Mouse (Mus musculus): ENCODE results near the gene Chrne. TPM values are rescaled to one million over a fixed set of nuclear protein-coding genes. Genes with fewer than 3 reads are reported as not detected.

Chrne gene
- 0.16 TPM in 1 of 2 replicates, not detected in the other for polyA plus RNA-seq (2012; rRNA removed)

- no peak for DNase-seq (ENCODE audit: low read depth)
- TF ChIP-seq CTCF (IDR thresholded peaks at IDR 0.05; ENCODE audit: borderline replicate concordance, extremely low read depth, insufficient read depth, insufficient read length) = no peak
- no peak for TF ChIP-seq POLR2A (IDR thresholded peaks at IDR 0.05; ENCODE audit: borderline replicate concordance, extremely low read depth, insufficient read depth, insufficient read length, poor library complexity, severe bottlenecking)
Measured at GRCm38 (mm10) chr11:70619101-70619500, at the start of gene Chrne. Gene Chrne (minus strand): TSS chr11:70619216.

- TF ChIP-seq POLR2A (IDR thresholded peaks at IDR 0.05; ENCODE audit: borderline replicate concordance, extremely low read depth, insufficient read depth, insufficient read length, poor library complexity, severe bottlenecking) = no peak
- no peak for TF ChIP-seq CTCF (IDR thresholded peaks at IDR 0.05; ENCODE audit: borderline replicate concordance, extremely low read depth, insufficient read depth, insufficient read length)
- DNase-seq (ENCODE audit: low read depth) = no peak
Measured at GRCm38 (mm10) chr11:70668335-70668770, 49.3 kb upstream of the Chrne start.

GRCm38 (mm10) chr11:70667271-70668150 lies 48.5 kb upstream of the Chrne start:
- TF ChIP-seq POLR2A (IDR thresholded peaks at IDR 0.05; ENCODE audit: borderline replicate concordance, extremely low read depth, insufficient read depth, insufficient read length, poor library complexity, severe bottlenecking) = no peak
- no peak for TF ChIP-seq CTCF (IDR thresholded peaks at IDR 0.05; ENCODE audit: borderline replicate concordance, extremely low read depth, insufficient read depth, insufficient read length)
- no peak for DNase-seq (ENCODE audit: low read depth)

GRCm38 (mm10) chr11:70666687-70667086 lies 47.7 kb upstream of the Chrne start:
- TF ChIP-seq CTCF (IDR thresholded peaks at IDR 0.05; ENCODE audit: borderline replicate concordance, extremely low read depth, insufficient read depth, insufficient read length) = no peak
- no peak for TF ChIP-seq POLR2A (IDR thresholded peaks at IDR 0.05; ENCODE audit: borderline replicate concordance, extremely low read depth, insufficient read depth, insufficient read length, poor library complexity, severe bottlenecking)
- DNase-seq (ENCODE audit: low read depth) = no peak

- no peak for DNase-seq (ENCODE audit: low read depth)
- TF ChIP-seq POLR2A (IDR thresholded peaks at IDR 0.05; ENCODE audit: borderline replicate concordance, extremely low read depth, insufficient read depth, insufficient read length, poor library complexity, severe bottlenecking) (no peak), CTCF (IDR thresholded peaks at IDR 0.05; ENCODE audit: borderline replicate concordance, extremely low read depth, insufficient read depth, insufficient read length) (no peak)
Measured at GRCm38 (mm10) chr11:70664741-70665140, 45.7 kb upstream of the Chrne start.

- no peak for DNase-seq (ENCODE audit: low read depth)
- TF ChIP-seq POLR2A (IDR thresholded peaks at IDR 0.05; ENCODE audit: borderline replicate concordance, extremely low read depth, insufficient read depth, insufficient read length, poor library complexity, severe bottlenecking) = no peak
- no peak for TF ChIP-seq CTCF (IDR thresholded peaks at IDR 0.05; ENCODE audit: borderline replicate concordance, extremely low read depth, insufficient read depth, insufficient read length)
Measured at GRCm38 (mm10) chr11:70663957-70664356, 44.9 kb upstream of the Chrne start.

GRCm38 (mm10) chr11:70663101-70663500 lies 44.1 kb upstream of the Chrne start:
- no peak for TF ChIP-seq POLR2A (IDR thresholded peaks at IDR 0.05; ENCODE audit: borderline replicate concordance, extremely low read depth, insufficient read depth, insufficient read length, poor library complexity, severe bottlenecking)
- TF ChIP-seq CTCF (IDR thresholded peaks at IDR 0.05; ENCODE audit: borderline replicate concordance, extremely low read depth, insufficient read depth, insufficient read length) = no peak
- no peak for DNase-seq (ENCODE audit: low read depth)

GRCm38 (mm10) chr11:70660571-70660970 lies 41.6 kb upstream of the Chrne start:
- DNase-seq (ENCODE audit: low read depth) = no peak
- TF ChIP-seq CTCF (IDR thresholded peaks at IDR 0.05; ENCODE audit: borderline replicate concordance, extremely low read depth, insufficient read depth, insufficient read length) (no peak), POLR2A (IDR thresholded peaks at IDR 0.05; ENCODE audit: borderline replicate concordance, extremely low read depth, insufficient read depth, insufficient read length, poor library complexity, severe bottlenecking) (no peak)

GRCm38 (mm10) chr11:70658942-70659341 lies 39.9 kb upstream of the Chrne start:
- no peak for DNase-seq (ENCODE audit: low read depth)
- TF ChIP-seq CTCF (IDR thresholded peaks at IDR 0.05; ENCODE audit: borderline replicate concordance, extremely low read depth, insufficient read depth, insufficient read length) (no peak), POLR2A (IDR thresholded peaks at IDR 0.05; ENCODE audit: borderline replicate concordance, extremely low read depth, insufficient read depth, insufficient read length, poor library complexity, severe bottlenecking) (no peak)

- TF ChIP-seq POLR2A (IDR thresholded peaks at IDR 0.05; ENCODE audit: borderline replicate concordance, extremely low read depth, insufficient read depth, insufficient read length, poor library complexity, severe bottlenecking) = no peak
- TF ChIP-seq CTCF (IDR thresholded peaks at IDR 0.05; ENCODE audit: borderline replicate concordance, extremely low read depth, insufficient read depth, insufficient read length) = no peak
- DNase-seq (ENCODE audit: low read depth) = no peak
Measured at GRCm38 (mm10) chr11:70658521-70658920, 39.5 kb upstream of the Chrne start.

GRCm38 (mm10) chr11:70657991-70658390 lies 39.0 kb upstream of the Chrne start:
- no peak for DNase-seq (ENCODE audit: low read depth)

GRCm38 (mm10) chr11:70657573-70657972 lies 38.6 kb upstream of the Chrne start:
- no peak for DNase-seq (ENCODE audit: low read depth)
- TF ChIP-seq CTCF (IDR thresholded peaks at IDR 0.05; ENCODE audit: borderline replicate concordance, extremely low read depth, insufficient read depth, insufficient read length) = no peak

More at GRCm38 (mm10) chr11:70657991-70658390, 39.0 kb upstream of the Chrne start:
- TF ChIP-seq CTCF (IDR thresholded peaks at IDR 0.05; ENCODE audit: borderline replicate concordance, extremely low read depth, insufficient read depth, insufficient read length) = no peak
- no peak for TF ChIP-seq POLR2A (IDR thresholded peaks at IDR 0.05; ENCODE audit: borderline replicate concordance, extremely low read depth, insufficient read depth, insufficient read length, poor library complexity, severe bottlenecking)
